Mouse (Mus musculus) ES-E14 (cell line): ENCODE measurements around the gene Phc3. TPM values are rescaled to one million over a fixed set of nuclear protein-coding genes. Genes with fewer than 3 reads are reported as not detected.

Experiments used
- DNase-seq: peaks from one replicate; pipeline ENCODE4 v3.0.0-alpha.2; 2013; ENCODE audit warnings: low read depth, low spot score
- H3K27ac ChIP-seq: 2 replicates; pipeline ENCODE4 v1.5.1; 2012; ENCODE audit warnings: low read depth, mild to moderate bottlenecking, low read length, moderate library complexity, mixed read lengths; ENCODE audit not compliant: poor library complexity, insufficient read depth, severe bottlenecking
- H3K36me3 ChIP-seq: 2 replicates; pipeline ENCODE4 v1.6.1; 2012; ENCODE audit warnings: mild to moderate bottlenecking, low read length, moderate library complexity, mixed read lengths; ENCODE audit not compliant: control insufficient read depth, poor library complexity, insufficient read depth, severe bottlenecking
- H3K4me1 ChIP-seq, 2 experiments: fragments of 150-350 bp in 1 of 2; sonication (generic) in 1 of 2; 2 replicates each; pipeline ENCODE4 v1.6.1; 2012; ENCODE audit warnings: low read length in 2 of 2, mild to moderate bottlenecking in 1 of 2, mixed read lengths in 1 of 2; ENCODE audit not compliant: control insufficient read depth in 2 of 2, insufficient read depth in 2 of 2, poor library complexity in 1 of 2
- H3K4me3 ChIP-seq, 2 experiments: fragments of 150-350 bp in 1 of 2; sonication (generic) in 1 of 2; 2 replicates each; pipeline ENCODE4 v1.5.1; 2012; ENCODE audit warnings: low read length in 2 of 2, low read depth in 1 of 2, mild to moderate bottlenecking in 1 of 2, mixed read lengths in 1 of 2; ENCODE audit not compliant: insufficient read depth in 1 of 2, poor library complexity in 1 of 2, severe bottlenecking in 1 of 2
- H3K9ac ChIP-seq: 2 replicates; pipeline ENCODE4 v1.6.1; 2012; ENCODE audit warnings: low read depth, mild to moderate bottlenecking, low read length, mixed read lengths; ENCODE audit not compliant: poor library complexity, insufficient read depth, severe bottlenecking
- H3K9me3 ChIP-seq: fragments of 150-350 bp; sonication (generic); 2 replicates; pipeline ENCODE4 v1.6.1; 2012; ENCODE audit warnings: low read depth, mild to moderate bottlenecking, low read length; ENCODE audit not compliant: control insufficient read depth, insufficient read depth
- CHD2 ChIP-seq: IDR thresholded peaks from 2 replicates; pipeline ENCODE4 v1.6.1; 2014; ENCODE audit warnings: mild to moderate bottlenecking, low read depth, low read length, inconsistent platforms
- HCFC1 ChIP-seq: IDR thresholded peaks from 2 replicates; pipeline ENCODE4 v1.6.1; 2012; ENCODE audit warnings: low read length, inconsistent platforms, borderline replicate concordance; ENCODE audit not compliant: insufficient read depth
- MAFK ChIP-seq: IDR thresholded peaks from 2 replicates; pipeline ENCODE4 v1.6.1; 2014; ENCODE audit warnings: mild to moderate bottlenecking, low read depth, low read length, inconsistent platforms; ENCODE audit not compliant: insufficient read depth
- ZC3H11A ChIP-seq: IDR thresholded peaks from 2 replicates; pipeline ENCODE4 v1.6.1; 2012; ENCODE audit warnings: low read depth, mild to moderate bottlenecking, inconsistent platforms, low read length, borderline replicate concordance
- ZNF384 ChIP-seq: IDR thresholded peaks from 2 replicates; pipeline ENCODE4 v1.6.1; 2012; ENCODE audit warnings: low read depth, low read length, inconsistent platforms
- in situ Hi-C, 2 experiments: fragments of 600-800 bp; cut with MboI; formaldehyde crosslinking; loops; one replicate each; pipeline ENCODE4 v1.15.1; 2025; ENCODE audit warnings: low sequenced_read_pairs in 2 of 2, inconsistent platforms in 1 of 2; ENCODE audit not compliant: unreplicated experiment in 2 of 2
- total RNA-seq: library from RNA; depleted of rRNA; stranded (reverse); fragments of 300-350 nt; gene quantifications from 2 replicates; pipeline ENCODE4 v1.2.3, GENCODE M21; 2012

Gene Phc3
- total RNA-seq, 1 experiment, result 7.1 TPM

GRCm38 (mm10) chr3:30968531-30969092 is 603 bp downstream of the Phc3 start:
- TF ChIP-seq ZNF384, result no peak
- TF ChIP-seq MAFK, result no peak
- TF ChIP-seq HCFC1, result no peak
- TF ChIP-seq ZC3H11A, result no peak
- TF ChIP-seq CHD2, result no peak
- peak; percentile 38 for DNase-seq
- in situ Hi-C loops, result loop anchor here in 1 of 2 experiments (25.0 kb wide), 1 partner anchor 381 kb away; the partner anchor contains the start of gene Actrt3
- Histone ChIP-seq H3K36me3 (peaks cover 1% of the 10 kb centered on the region; the same call in 1 of the 2 replicates), H3K4me3 (peak overlapping the region; percentile 96 to 100), H3K27ac (no peak overlapping the region), H3K9me3 (no peaks in the 10 kb centered on the region), H3K9ac (peak overlapping the region; percentile 96), H3K4me1 (peaks cover 0 to 2% of the 10 kb centered on the region in 2 experiments; a peak in 2 of 4 replicates)

DNA sequence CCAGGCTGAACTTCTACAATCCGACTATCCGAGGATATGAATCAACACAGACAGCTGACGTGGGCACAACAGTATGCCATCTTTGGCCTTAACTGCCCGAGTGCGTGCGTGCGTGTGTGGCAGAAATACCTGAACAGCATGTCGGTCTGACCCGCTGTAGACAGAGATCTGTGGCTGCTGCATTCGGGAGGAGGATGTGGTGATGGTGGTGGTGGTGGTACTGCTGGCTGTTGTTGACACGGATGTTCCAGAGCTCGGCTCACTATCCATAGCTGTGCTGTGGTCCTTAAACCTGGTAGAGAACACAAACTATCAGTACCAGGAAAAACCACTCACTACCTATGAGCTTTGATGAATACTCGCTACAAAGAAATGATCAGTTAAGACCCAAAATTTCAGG is 3.6 kb downstream of the Phc3 start:
- DNase-seq, result no peak
- in situ Hi-C loops, result loop anchor here in 1 of 2 experiments (25.0 kb wide), 1 partner anchor 378 kb away; the partner anchor contains the start of gene Actrt3
- TF ChIP-seq HCFC1 (no peak), MAFK (no peak), ZNF384 (no peak), CHD2 (no peak), ZC3H11A (no peak)
- Histone ChIP-seq H3K27ac (no peak overlapping the region), H3K9ac (no peak overlapping the region), H3K4me3 (no peak overlapping the region), H3K9me3 (no peaks in the 10 kb centered on the region), H3K36me3 (peaks cover 10% of the 10 kb centered on the region), H3K4me1 (peaks cover 0 to 2% of the 10 kb centered on the region in 2 experiments; a peak in 1 of 4 replicates)

GRCm38 (mm10) chr3:30964216-30964615 is 5.0 kb downstream of the Phc3 start:
- no peak for TF ChIP-seq CHD2
- TF ChIP-seq ZNF384, result peak; percentile 75
- Histone ChIP-seq H3K36me3 (peaks cover 10% of the 10 kb centered on the region), H3K27ac (no peak overlapping the region), H3K4me1 (peaks cover 0 to 2% of the 10 kb centered on the region in 2 experiments; a peak in 1 of 4 replicates), H3K9ac (no peak overlapping the region), H3K9me3 (no peaks in the 10 kb centered on the region), H3K4me3 (no peak overlapping the region)
- DNase-seq, result no peak
- in situ Hi-C loops, result loop anchor here in 1 of 2 experiments (25.0 kb wide), 1 partner anchor 377 kb away; the partner anchor contains the start of gene Actrt3

DNA sequence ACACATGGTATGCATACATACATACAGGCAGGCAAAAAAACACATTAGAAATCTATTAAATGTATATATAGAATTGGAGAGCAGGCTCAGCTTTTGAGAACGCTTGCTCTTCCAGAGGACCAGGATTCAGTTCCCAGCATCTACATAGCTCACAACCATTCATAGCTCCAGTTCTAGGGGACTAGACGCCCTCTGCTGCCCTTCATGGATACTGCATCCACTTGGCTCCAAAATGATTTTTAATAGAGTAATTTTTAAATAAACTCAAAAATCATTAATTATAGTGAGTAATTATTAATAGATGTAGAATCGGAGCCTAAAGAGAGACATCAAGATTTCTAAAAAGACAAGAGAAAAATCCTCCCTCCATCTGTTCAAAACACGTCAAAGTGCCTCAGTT is 6.1 kb downstream of the Phc3 start:
- in situ Hi-C loops, result loop anchor here in 1 of 2 experiments (25.0 kb wide), 1 partner anchor 376 kb away; the partner anchor contains the start of gene Actrt3

More for the DNA sequence above, 6.1 kb downstream of the Phc3 start:
- Histone ChIP-seq H3K36me3 (peaks cover 14% of the 10 kb centered on the region), H3K4me3 (no peak overlapping the region), H3K9me3 (no peaks in the 10 kb centered on the region), H3K4me1 (peaks cover 0 to under 1% of the 10 kb centered on the region in 2 experiments; a peak in 1 of 4 replicates), H3K27ac (no peak overlapping the region), H3K9ac (no peak overlapping the region; the same call in 1 of the 2 replicates)
- TF ChIP-seq ZC3H11A, result 0 out of 2 replicates have a peak, but pooled peaks have one; percentile 47
- no peak for TF ChIP-seq HCFC1
- DNase-seq, result no peak
